Mouse (Mus musculus): Measurements from ENCODE around the gene Zcchc14.

Zcchc14 gene

DNA sequence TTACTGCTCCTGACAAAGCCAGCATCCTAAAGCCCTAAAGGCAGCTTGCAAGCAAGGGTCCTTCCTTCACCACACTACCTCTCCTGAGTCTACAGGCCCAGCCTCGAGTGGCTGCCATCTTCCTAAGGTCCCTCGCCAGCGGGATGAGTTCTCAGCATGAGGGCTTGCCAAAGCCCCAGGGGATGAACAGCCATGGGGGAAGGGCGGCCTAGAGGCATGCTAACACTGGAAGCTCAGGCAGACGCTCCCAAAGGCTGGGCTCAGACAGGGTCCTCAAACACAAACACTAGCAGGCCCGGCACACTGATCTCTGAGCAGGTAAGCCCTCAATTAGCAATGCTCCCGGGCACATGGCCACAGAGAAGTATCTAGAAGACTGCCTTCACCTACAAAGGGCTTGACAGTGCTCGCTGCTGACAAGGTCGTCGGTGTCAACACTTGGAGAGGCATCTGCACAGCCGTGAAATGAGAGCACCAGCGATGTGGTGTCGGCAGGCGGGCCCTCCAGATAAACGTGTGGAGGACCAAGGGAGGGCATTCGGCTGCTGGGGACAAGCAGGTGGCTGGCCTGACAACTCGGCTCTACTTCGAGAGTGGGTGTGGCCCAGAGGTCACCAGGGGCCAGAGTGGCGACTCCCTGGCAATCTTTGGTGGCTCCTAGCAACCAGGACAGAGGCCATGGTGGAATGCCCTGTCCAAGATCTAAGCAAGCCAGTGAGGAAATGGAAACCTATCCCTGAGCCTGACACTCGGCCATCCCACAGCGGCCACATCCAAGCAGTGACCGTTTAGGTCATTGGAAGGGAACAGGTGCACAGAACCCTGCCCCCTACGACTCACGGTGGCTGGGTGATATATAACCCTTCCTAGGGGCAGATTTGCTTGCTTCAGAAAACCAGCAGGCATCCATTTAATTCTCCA is 101.4 kb downstream of the Zcchc14 start:
- ATAC-seq (ENCODE audit: low TSS enrichment) = no peak

GRCm38 (mm10) chr8:121550056-121550455 is 102.6 kb downstream of the Zcchc14 start:
- no peak for ATAC-seq (ENCODE audit: low TSS enrichment)
